Mouse (Mus musculus) kidney, adult 8-10 months (tissue): ENCODE measurements around the gene Baz2b.
A peak's percentile ranks its signal among the peaks of the same experiment; 100 is the strongest.

Source experiments
- DNase-seq, 2 experiments: peaks; one replicate each; pipeline ENCODE4 v3.0.0; 2022

The Baz2b gene

GRCm38 (mm10) chr2:60126831-60127230, 82.8 kb downstream of the Baz2b start:
- no peak for DNase-seq

DNA sequence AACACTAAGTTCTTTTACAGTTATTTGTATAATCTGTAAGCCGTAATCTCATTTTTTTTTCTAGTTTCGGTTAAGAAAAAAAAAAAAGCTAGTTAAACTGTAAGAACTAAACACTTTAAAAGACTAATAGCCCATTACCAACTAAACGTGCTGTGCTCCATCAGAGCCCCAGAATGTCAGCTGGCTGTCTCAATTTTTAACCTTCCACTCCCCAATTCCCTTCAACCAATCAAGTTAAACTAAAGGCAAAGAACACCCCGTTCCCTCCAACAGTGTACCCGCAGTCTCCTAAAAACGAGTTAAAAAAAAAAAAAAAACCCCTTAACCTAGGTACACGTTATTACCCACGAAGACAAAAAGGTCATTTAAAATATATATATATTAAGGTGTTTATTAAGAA, 83.3 kb downstream of the Baz2b start:
- no peak for DNase-seq

GRCm38 (mm10) chr2:60125049-60126004, 84.3 kb downstream of the Baz2b start:
- peak; percentile 64 to 66 for DNase-seq

DNA sequence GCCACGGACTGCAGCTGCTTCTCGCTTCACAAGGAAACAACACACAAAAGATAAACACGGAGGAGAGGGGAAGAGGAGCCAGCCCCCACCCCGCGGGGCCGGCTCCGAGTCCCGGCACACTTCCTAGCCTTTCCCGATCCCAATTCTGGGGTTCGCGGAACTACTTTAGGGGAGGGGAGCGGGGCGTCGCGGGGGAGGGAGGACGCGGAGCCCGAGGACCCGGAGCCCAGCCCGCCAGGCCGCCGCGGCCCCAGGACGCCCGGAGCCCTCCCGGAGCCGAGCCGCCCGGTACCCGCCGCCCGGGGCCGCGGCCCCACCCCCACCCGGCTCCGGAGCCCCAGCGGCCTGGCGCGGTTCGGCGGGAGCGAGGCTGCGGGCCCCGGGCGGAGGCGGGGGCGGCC, 85.0 kb downstream of the Baz2b start:
- DNase-seq = peak in 1 of 2 experiments; percentile 54

DNA sequence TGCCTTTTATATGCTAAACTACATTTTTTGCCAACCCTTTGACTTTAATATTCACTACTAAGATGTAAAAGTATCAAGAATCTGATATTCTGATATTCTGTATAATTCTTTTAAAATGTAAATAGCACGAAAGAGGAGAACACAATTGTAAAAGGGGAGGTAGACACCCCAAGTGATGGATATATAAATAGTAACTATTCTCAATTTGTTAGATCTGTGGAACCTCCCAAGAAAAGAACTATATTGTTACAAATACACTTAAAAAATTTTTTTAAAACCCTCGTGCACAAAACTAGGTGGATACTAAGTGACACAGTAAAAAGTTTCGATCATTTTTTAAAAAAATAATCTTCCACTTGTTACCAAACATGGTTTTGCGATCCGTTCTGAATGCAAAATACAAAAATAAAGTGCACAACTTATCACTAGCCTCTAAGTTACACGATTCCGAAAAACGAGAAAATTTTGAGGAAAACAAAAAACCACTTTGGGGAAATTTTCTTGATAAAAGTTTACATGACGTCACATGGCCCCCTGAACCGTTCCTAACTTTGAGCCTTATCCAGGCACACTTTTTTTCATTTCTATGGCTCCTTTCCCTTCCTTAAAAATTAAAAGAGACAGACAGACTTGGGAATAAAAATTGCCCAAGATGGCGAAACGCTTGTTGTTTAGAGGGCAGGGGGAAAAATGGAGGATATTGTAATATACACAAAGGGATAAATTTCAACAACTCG, 85.6 kb downstream of the Baz2b start:
- DNase-seq = no peak

GRCm38 (mm10) chr2:60123061-60123874, 86.4 kb downstream of the Baz2b start:
- no peak for DNase-seq

- DNase-seq = no peak
Observed at GRCm38 (mm10) chr2:60122188-60122587, 87.5 kb downstream of the Baz2b start.

DNA sequence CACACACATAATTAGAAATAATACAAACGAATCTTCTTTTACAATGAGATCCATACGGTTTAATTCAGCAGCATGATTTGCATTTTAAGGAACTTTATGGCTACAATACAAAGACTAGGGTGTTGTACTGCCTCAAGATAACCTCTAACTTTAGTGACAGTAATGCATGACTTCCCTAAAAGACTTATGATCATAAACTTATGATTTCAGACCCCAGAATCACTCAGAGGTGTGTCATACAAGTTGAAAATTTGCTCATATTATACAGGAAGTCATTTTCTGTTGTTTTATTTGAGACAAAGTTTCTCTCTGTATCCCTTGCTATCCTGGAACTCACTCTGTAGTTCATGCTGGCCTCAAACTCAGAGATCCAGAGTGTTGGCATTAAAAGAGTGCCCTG, 89.0 kb downstream of the Baz2b start:
- no peak for DNase-seq

- DNase-seq = no peak
Observed at GRCm38 (mm10) chr2:60118684-60119558, 90.7 kb downstream of the Baz2b start.

- DNase-seq = no peak
Observed at GRCm38 (mm10) chr2:60117867-60118266, 91.8 kb downstream of the Baz2b start.

- no peak for DNase-seq
Observed at GRCm38 (mm10) chr2:60115891-60116554, 93.6 kb downstream of the Baz2b start.

DNA sequence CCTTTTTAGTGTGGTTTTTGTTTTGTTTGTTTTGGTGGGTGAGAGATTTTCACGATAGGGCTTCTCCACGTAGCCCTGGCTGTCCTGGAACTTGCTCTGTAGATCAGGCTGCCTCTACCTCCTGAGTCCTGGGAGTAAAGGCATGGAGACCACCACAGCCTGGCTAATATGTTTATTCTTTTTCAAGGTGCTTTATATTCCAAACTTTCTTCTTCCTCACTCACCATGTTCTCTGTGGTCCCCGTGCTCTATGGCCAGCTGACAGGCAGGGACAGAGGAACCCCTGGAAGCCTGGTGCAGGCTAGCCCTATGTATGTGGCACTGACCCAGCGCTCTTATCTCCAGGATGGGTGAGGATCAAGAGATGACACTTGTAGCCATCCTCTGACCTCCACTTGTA, 94.7 kb downstream of the Baz2b start:
- no peak for DNase-seq

DNA sequence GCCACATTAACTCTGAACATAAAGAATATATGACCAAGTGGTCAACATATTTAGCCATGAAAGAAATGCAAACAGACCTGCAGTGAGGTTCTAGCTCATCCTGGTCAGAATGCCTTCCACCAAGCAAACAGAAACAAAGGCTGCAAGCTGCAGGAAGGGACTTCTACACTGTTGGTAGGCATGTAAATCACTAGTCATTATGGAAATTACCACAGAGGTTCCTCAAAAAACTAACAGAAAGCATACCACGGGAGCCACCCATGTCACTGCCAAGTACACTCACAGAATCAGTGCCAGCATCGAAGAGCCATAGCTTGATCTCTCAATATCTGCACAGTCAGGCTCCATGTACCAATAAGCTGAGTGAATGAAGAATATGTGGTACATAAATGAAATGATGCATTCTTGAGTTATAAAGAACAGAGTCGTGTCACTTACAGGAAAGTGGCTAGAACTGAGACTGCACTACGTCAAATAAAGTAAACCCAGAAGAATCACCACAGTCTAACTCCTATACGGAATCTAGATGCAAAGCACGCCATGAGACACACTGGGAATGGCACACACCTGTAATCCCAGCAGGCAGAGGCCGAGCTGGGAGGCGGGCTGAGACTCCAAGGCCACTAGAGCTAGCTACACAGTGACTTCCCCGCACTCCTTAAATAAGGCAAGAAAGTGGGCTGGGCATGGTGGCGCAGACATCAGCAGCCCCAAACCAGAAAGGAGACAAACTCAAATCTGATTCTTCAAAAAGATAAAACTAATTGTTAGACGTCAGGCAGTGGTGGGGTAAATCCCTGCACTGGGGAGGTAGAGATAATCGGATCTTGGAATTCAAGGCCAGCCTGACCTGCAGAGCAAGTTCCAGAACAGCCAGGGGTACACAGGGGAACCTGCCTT, 95.7 kb downstream of the Baz2b start:
- no peak for DNase-seq

GRCm38 (mm10) chr2:60112116-60112515, 97.5 kb downstream of the Baz2b start:
- DNase-seq = no peak

- DNase-seq = no peak
Observed at GRCm38 (mm10) chr2:60109001-60109400, 100.6 kb downstream of the Baz2b start.

- no peak for DNase-seq
Observed at GRCm38 (mm10) chr2:60096625-60097024, 113.0 kb downstream of the Baz2b start.

GRCm38 (mm10) chr2:60090280-60090679, 119.4 kb downstream of the Baz2b start:
- DNase-seq = no peak

- DNase-seq = peak in 1 of 2 experiments; percentile 17
Observed at GRCm38 (mm10) chr2:60089528-60090247, 120.0 kb downstream of the Baz2b start.

- DNase-seq = no peak
Observed at GRCm38 (mm10) chr2:60088785-60089527, 120.7 kb downstream of the Baz2b start.
